Mouse (Mus musculus): ENCODE results near the gene Slc38a11. TPM values are rescaled to one million over a fixed set of nuclear protein-coding genes. Genes with fewer than 3 reads are reported as not detected.

Gene Slc38a11
- polyA plus RNA-seq, 1 experiment from 2014 or later = 0.73 TPM

GRCm38 (mm10) chr2:65382485-65382884 is 18.7 kb upstream of the Slc38a11 start:
- DNase-seq (ENCODE audit: low spot score) (no peak), ATAC-seq (ENCODE audit: low FRiP score) (no peak)
- no peaks in the 10 kb centered on the region for H3K36me3 ChIP-seq (ENCODE audit: control insufficient read depth, insufficient read depth, low read length)
- no peak overlapping the region for H3K4me2 ChIP-seq (replicated peaks; ENCODE audit: low read depth, low read length)
- WGBS = 56% methylated on average over 4 of the region's 4 CpGs
- no peak overlapping the region for H3K4me3 ChIP-seq (ENCODE audit: low read depth, low read length)
- no peak overlapping the region for H3K9ac ChIP-seq (ENCODE audit: low read depth, low read length)
- no peak overlapping the region for H3K27ac ChIP-seq (ENCODE audit: low read depth, low read length)
- no peaks in the 10 kb centered on the region for H3K4me1 ChIP-seq (replicated peaks; ENCODE audit: control insufficient read depth, insufficient read depth, low read length)
- H3K27me3 ChIP-seq (ENCODE audit: control insufficient read depth, insufficient read depth, low read length) = no peaks in the 10 kb centered on the region
- H3K9me3 ChIP-seq (ENCODE audit: control insufficient read depth, low read length) = no peaks in the 10 kb centered on the region

- ATAC-seq (ENCODE audit: low FRiP score) = no peak
- H3K27me3 ChIP-seq (ENCODE audit: control insufficient read depth, insufficient read depth, low read length) = no peaks in the 10 kb centered on the region
- no peaks in the 10 kb centered on the region for H3K36me3 ChIP-seq (ENCODE audit: control insufficient read depth, insufficient read depth, low read length)
- H3K4me3 ChIP-seq (ENCODE audit: low read depth, low read length) = no peak overlapping the region
- no peak overlapping the region for H3K27ac ChIP-seq (ENCODE audit: low read depth, low read length)
- H3K9ac ChIP-seq (ENCODE audit: low read depth, low read length) = no peak overlapping the region
- no peak overlapping the region for H3K4me2 ChIP-seq (replicated peaks; ENCODE audit: low read depth, low read length)
- WGBS = 70% methylated on average over 4 of the region's 4 CpGs
- no peaks in the 10 kb centered on the region for H3K9me3 ChIP-seq (ENCODE audit: control insufficient read depth, low read length)
- H3K4me1 ChIP-seq (replicated peaks; ENCODE audit: control insufficient read depth, insufficient read depth, low read length) = no peaks in the 10 kb centered on the region
- DNase-seq (ENCODE audit: low spot score) = no peak
Observed at GRCm38 (mm10) chr2:65378425-65378824, 14.6 kb upstream of the Slc38a11 start.

- ATAC-seq (ENCODE audit: low FRiP score) (no peak), DNase-seq (ENCODE audit: low spot score) (no peak)
- Histone ChIP-seq H3K4me1 (replicated peaks; ENCODE audit: control insufficient read depth, insufficient read depth, low read length) (no peaks in the 10 kb centered on the region), H3K36me3 (ENCODE audit: control insufficient read depth, insufficient read depth, low read length) (no peaks in the 10 kb centered on the region), H3K27me3 (ENCODE audit: control insufficient read depth, insufficient read depth, low read length) (no peaks in the 10 kb centered on the region), H3K27ac (ENCODE audit: low read depth, low read length) (no peak overlapping the region), H3K9me3 (ENCODE audit: control insufficient read depth, low read length) (no peaks in the 10 kb centered on the region), H3K4me2 (replicated peaks; ENCODE audit: low read depth, low read length) (no peak overlapping the region), H3K9ac (ENCODE audit: low read depth, low read length) (no peak overlapping the region), H3K4me3 (ENCODE audit: low read depth, low read length) (no peak overlapping the region)
- WGBS = 91% methylated on average over 5 of the region's 5 CpGs
Observed at GRCm38 (mm10) chr2:65374410-65374809, 10.6 kb upstream of the Slc38a11 start.

- no peak overlapping the region for H3K9ac ChIP-seq (ENCODE audit: low read depth, low read length)
- whole genome bisulfite sequencing = 93% methylated on average over 4 of the region's 4 CpGs
- no peaks in the 10 kb centered on the region for H3K9me3 ChIP-seq (ENCODE audit: control insufficient read depth, low read length)
- H3K4me3 ChIP-seq (ENCODE audit: low read depth, low read length) = no peak overlapping the region
- DNase-seq (ENCODE audit: low spot score) (no peak), ATAC-seq (ENCODE audit: low FRiP score) (no peak)
- H3K27ac ChIP-seq (ENCODE audit: low read depth, low read length) = no peak overlapping the region
- H3K36me3 ChIP-seq (ENCODE audit: control insufficient read depth, insufficient read depth, low read length) = no peaks in the 10 kb centered on the region
- no peaks in the 10 kb centered on the region for H3K27me3 ChIP-seq (ENCODE audit: control insufficient read depth, insufficient read depth, low read length)
- no peak overlapping the region for H3K4me2 ChIP-seq (replicated peaks; ENCODE audit: low read depth, low read length)
- H3K4me1 ChIP-seq (replicated peaks; ENCODE audit: control insufficient read depth, insufficient read depth, low read length) = no peaks in the 10 kb centered on the region
Observed at GRCm38 (mm10) chr2:65373076-65373475, 9.2 kb upstream of the Slc38a11 start.

- WGBS = 83% methylated on average over 9 of the region's 9 CpGs
- Histone ChIP-seq H3K4me1 (replicated peaks; ENCODE audit: control insufficient read depth, insufficient read depth, low read length) (peaks cover 3% of the 10 kb centered on the region; the same call in 1 of the 2 replicates), H3K27me3 (ENCODE audit: control insufficient read depth, insufficient read depth, low read length) (no peaks in the 10 kb centered on the region), H3K27ac (ENCODE audit: low read depth, low read length) (no peak overlapping the region), H3K36me3 (ENCODE audit: control insufficient read depth, insufficient read depth, low read length) (no peaks in the 10 kb centered on the region), H3K9me3 (ENCODE audit: control insufficient read depth, low read length) (no peaks in the 10 kb centered on the region), H3K4me3 (ENCODE audit: low read depth, low read length) (no peak overlapping the region), H3K4me2 (replicated peaks; ENCODE audit: low read depth, low read length) (no peak overlapping the region), H3K9ac (ENCODE audit: low read depth, low read length) (no peak overlapping the region)
- ATAC-seq (ENCODE audit: low FRiP score) = no peak
- DNase-seq (ENCODE audit: low spot score) = no peak
Observed at GRCm38 (mm10) chr2:65360736-65361475, 2.9 kb downstream of the Slc38a11 start.

GRCm38 (mm10) chr2:65347367-65347766 is 16.5 kb downstream of the Slc38a11 start:
- no peak for ATAC-seq (ENCODE audit: low FRiP score)
- no peak overlapping the region for H3K27ac ChIP-seq (ENCODE audit: low read depth, low read length)

GRCm38 (mm10) chr2:65346915-65347314 is 16.9 kb downstream of the Slc38a11 start:
- 62% methylated on average over 1 of the region's 1 CpGs for WGBS
- Histone ChIP-seq H3K9me3 (ENCODE audit: control insufficient read depth, low read length) (no peaks in the 10 kb centered on the region), H3K36me3 (ENCODE audit: control insufficient read depth, insufficient read depth, low read length) (no peaks in the 10 kb centered on the region), H3K27me3 (ENCODE audit: control insufficient read depth, insufficient read depth, low read length) (no peaks in the 10 kb centered on the region), H3K4me1 (replicated peaks; ENCODE audit: control insufficient read depth, insufficient read depth, low read length) (no peaks in the 10 kb centered on the region), H3K4me2 (replicated peaks; ENCODE audit: low read depth, low read length) (no peak overlapping the region), H3K9ac (ENCODE audit: low read depth, low read length) (no peak overlapping the region), H3K27ac (ENCODE audit: low read depth, low read length) (no peak overlapping the region), H3K4me3 (ENCODE audit: low read depth, low read length) (no peak overlapping the region)
- no peak for DNase-seq (ENCODE audit: low spot score)
- no peak for ATAC-seq (ENCODE audit: low FRiP score)

More at GRCm38 (mm10) chr2:65347367-65347766, 16.5 kb downstream of the Slc38a11 start:
- H3K4me2 ChIP-seq (replicated peaks; ENCODE audit: low read depth, low read length) = no peak overlapping the region
- no peaks in the 10 kb centered on the region for H3K27me3 ChIP-seq (ENCODE audit: control insufficient read depth, insufficient read depth, low read length)
- WGBS = 75% methylated on average over 4 of the region's 4 CpGs
- no peaks in the 10 kb centered on the region for H3K4me1 ChIP-seq (replicated peaks; ENCODE audit: control insufficient read depth, insufficient read depth, low read length)
- no peak for DNase-seq (ENCODE audit: low spot score)
- no peak overlapping the region for H3K4me3 ChIP-seq (ENCODE audit: low read depth, low read length)
- no peaks in the 10 kb centered on the region for H3K9me3 ChIP-seq (ENCODE audit: control insufficient read depth, low read length)
- no peaks in the 10 kb centered on the region for H3K36me3 ChIP-seq (ENCODE audit: control insufficient read depth, insufficient read depth, low read length)
- no peak overlapping the region for H3K9ac ChIP-seq (ENCODE audit: low read depth, low read length)

- Histone ChIP-seq H3K9me3 (ENCODE audit: control insufficient read depth, low read length) (no peaks in the 10 kb centered on the region), H3K4me3 (ENCODE audit: low read depth, low read length) (no peak overlapping the region), H3K9ac (ENCODE audit: low read depth, low read length) (no peak overlapping the region), H3K36me3 (ENCODE audit: control insufficient read depth, insufficient read depth, low read length) (no peaks in the 10 kb centered on the region), H3K4me2 (replicated peaks; ENCODE audit: low read depth, low read length) (no peak overlapping the region), H3K4me1 (replicated peaks; ENCODE audit: control insufficient read depth, insufficient read depth, low read length) (no peaks in the 10 kb centered on the region), H3K27me3 (ENCODE audit: control insufficient read depth, insufficient read depth, low read length) (no peaks in the 10 kb centered on the region), H3K27ac (ENCODE audit: low read depth, low read length) (no peak overlapping the region)
- ATAC-seq (ENCODE audit: low FRiP score) (no peak), DNase-seq (ENCODE audit: low spot score) (no peak)
- 89% methylated on average over 5 of the region's 5 CpGs for WGBS
Observed at GRCm38 (mm10) chr2:65346037-65346436, 17.8 kb downstream of the Slc38a11 start.

- DNase-seq (ENCODE audit: low spot score) = no peak
- 73% methylated on average over 10 of the region's 10 CpGs for WGBS
Observed at GRCm38 (mm10) chr2:65342057-65342456, 21.8 kb downstream of the Slc38a11 start.

More at GRCm38 (mm10) chr2:65342057-65342456, 21.8 kb downstream of the Slc38a11 start:
- Histone ChIP-seq H3K4me3 (ENCODE audit: low read depth, low read length) (no peak overlapping the region), H3K27me3 (ENCODE audit: control insufficient read depth, insufficient read depth, low read length) (no peaks in the 10 kb centered on the region), H3K9ac (ENCODE audit: low read depth, low read length) (no peak overlapping the region), H3K4me1 (replicated peaks; ENCODE audit: control insufficient read depth, insufficient read depth, low read length) (no peaks in the 10 kb centered on the region), H3K27ac (ENCODE audit: low read depth, low read length) (no peak overlapping the region), H3K9me3 (ENCODE audit: control insufficient read depth, low read length) (no peaks in the 10 kb centered on the region), H3K36me3 (ENCODE audit: control insufficient read depth, insufficient read depth, low read length) (no peaks in the 10 kb centered on the region), H3K4me2 (replicated peaks; ENCODE audit: low read depth, low read length) (no peak overlapping the region)
- no peak for ATAC-seq (ENCODE audit: low FRiP score)

Data from hindbrain, embryonic 11.5 days (tissue).